Mouse (Mus musculus) gastrocnemius, postnatal 25 days (tissue): ENCODE data around the gene Prpf8. TPM values are rescaled to one million over a fixed set of nuclear protein-coding genes. Genes with fewer than 3 reads are reported as not detected.
A peak's percentile ranks its signal among the peaks of the same experiment; 100 is the strongest.
"Not testable (repeated sequence)": the region's sequence is repeated elsewhere in the genome, so short reads cannot be mapped to it uniquely, and the experiment has no call there.

ENCODE experiments used
- DNase-seq: peaks from one replicate; pipeline ENCODE4 v3.0.0; 2022
- total RNA-seq, 2 experiments: library from RNA; stranded (reverse); gene quantifications; 1 replicate in 1 of 2; 2 replicates in 1 of 2; pipeline ENCODE4 v1.2.3; 2021

Prpf8 gene
- total RNA-seq, 2 experiments from 2014 or later = 56.9 to 59.4 TPM

DNA sequence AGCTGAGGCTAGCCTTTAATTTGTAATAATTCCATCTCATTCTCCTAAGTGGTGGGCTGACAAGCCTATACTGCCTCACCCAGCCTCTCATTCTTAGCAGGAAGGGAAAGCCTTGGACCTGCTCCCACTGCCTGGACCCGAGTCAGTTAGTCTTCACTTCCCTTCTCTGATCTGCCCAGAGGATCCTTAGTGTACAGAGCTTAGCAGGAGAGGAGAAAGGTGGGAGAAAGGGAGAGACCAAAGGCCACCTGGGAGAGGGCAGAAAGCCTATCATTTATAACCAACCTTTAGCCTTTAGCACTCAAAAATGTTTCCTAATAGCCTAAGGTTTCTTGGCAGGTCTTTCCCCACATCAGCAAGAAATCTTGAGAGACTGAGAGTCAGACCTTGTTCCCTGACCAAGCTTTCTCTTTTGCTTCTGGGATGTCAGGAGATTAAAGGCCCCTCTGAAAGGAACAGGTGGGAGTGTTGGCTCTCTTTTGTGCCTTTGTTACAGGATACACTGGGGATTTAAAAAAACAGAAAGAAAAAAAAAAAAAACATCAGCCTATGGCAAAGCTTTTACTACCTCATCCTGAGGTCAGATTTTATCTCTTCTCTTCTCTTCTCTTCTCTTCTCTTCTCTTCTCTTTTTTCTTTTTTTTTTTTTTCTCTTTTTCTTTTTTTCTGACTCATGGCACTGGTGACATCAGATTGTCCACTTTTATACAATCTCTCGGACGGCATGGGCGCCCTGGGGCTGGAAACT is 47.8 kb downstream of the Prpf8 start:
- no peak for DNase-seq

DNA sequence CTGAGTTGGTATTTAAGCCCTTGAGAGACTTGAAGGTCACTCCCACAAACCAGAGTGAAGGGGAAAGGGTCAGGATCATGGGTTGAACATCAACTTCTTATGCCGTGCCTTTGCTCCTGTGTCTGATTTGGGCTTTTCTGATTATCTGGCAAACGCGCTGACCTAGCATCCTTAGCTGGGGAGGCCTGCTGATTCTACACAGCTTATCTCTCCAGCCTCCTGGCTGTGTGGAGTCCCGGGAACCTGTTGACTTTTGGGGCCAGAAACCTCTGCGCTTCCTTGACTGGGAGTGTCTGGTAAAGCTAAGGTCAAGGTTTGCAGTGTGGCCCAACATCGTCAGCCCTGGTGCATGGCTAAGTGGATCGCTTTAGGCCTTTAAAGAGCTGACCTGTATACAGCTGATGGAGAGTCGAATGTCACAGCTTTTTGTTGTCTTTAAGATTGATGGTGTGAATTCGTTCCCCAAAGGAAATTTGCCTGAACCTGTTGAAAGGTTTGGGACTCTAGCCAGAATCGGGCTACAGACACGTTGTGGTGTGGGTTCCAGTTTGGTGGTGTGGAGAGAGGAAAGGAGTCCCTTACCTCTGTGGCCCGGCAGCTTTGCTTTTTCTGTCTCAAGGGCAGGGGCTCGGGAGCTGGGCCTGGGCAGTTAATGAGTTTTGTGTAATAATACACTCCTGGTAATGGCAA is 48.6 kb downstream of the Prpf8 start:
- no peak for DNase-seq

DNA sequence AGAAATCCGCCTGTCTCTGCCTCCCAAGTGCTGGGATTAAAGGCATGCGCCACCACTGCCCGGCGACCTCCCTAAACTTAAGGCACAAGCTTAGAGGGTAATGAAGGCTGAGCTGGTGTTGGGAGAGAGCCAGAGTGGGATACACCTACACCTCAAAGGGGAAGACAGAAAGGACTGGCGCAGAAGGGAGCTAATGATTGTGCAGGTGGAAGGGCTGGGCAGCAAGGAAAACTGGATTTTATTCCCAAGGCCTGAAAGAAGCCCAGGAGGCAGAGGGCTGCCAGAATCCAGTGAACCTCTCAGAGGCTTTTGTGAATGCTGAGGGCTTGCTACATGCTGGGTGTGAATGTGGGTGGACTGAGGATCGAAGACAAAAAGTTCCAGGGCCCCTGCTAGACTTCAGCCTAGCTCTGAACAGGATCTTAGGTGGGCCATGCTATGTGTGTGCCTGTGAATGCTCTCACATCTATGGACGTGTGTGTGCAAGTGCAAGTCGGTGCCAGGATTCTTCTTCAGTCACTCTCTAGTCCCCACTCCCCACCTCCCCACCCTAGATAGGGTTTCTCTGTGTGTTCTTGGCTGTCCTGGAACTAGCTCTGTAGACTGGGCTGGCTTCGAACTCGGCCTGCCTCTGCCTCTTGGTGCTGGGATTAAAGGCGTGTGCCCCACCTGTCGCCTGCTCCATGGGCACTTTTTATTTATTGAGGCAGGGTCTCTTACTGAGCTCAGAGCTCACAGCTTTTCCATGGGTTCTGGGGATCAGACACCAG is 49.8 kb downstream of the Prpf8 start:
- no peak for DNase-seq

DNA sequence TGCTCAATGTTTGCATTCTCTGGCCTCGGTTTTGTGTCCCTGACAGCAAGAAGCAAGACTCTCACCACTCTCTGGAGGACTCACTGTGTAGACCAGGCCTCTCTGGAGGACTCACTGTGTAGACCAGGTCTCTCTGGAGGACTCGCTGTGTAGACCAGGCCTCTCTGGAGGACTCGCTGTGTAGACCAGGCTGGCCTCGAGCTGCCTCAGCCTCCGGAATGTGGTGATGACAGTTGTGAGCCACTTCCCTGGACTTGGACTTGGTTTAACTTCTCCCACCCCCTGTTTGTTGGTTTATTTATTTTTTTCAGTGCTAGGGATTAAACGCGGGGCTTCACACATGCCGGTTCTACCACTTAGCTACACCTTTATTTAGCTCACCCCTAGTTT is 50.4 kb downstream of the Prpf8 start:
- DNase-seq = no peak

DNA sequence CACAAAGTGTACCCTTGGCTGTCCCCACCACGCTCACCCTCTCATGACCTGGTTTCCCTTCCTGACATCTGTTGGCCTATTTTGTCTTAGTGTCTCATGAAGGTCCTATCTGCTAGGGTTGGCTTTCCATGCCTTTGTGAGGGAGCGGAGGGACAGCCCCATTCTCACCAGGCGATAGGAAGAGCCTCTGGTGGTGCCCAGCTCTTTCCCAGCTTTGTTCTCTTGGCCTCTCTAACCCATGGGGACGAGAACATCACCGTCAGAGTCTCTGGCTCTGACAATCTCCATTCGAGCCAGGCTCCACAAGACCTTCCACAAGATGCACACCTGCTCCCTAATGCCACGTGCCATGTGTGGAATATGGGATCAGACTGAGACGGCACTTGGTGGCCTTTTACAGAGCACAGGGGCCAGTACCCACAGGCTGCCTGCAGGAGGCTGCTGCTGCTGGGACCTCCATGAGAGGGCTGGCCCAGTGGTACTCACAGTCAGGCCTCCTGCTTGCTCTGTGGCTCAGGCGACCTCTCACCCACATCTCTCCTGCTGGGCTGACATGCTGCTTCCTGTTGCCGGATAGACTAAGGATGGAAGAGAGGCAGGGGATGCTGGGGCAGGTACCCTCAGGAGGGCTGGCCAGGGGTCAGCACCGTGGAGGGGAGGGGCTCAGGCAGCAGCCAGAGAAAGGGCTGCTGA is 51.0 kb downstream of the Prpf8 start:
- no peak for DNase-seq

DNA sequence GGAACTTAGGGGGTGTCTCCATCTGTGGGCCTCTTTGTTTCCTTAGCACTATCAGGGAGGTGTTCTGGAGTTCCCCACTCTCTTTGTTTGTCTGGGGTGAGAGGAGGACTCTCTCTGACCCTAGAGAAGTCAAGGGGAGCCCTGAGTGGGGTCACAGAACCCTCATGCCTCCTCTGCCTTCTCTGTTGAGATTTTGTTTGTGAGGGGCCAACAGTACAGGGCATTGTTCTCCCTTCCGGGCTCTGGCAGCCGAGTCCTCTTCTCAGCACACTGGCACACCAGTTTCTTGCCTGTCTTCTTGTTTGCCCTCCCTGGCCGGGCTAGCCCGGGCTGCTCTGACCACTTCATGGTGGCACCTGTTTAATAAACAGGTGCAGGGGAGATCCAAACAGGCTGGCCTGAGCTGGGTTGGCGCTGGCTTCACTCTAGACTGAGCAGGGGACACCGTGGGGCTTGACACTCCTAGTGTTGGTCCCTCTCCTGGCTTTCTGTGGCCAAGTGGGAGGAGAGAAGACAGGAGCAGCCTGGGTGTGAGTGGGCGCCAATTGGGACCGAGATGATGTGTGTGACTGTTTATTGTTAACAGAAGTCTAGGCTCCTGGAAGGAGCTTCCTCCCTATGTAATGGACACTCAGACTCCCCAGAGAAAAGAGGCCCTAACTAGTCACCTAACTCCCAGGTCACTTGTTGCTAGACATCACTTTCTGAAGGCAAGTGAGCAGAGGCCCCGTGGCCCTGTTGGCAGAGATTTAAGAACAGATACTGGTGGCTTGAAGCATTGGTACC is 51.8 kb downstream of the Prpf8 start:
- no peak for DNase-seq

DNA sequence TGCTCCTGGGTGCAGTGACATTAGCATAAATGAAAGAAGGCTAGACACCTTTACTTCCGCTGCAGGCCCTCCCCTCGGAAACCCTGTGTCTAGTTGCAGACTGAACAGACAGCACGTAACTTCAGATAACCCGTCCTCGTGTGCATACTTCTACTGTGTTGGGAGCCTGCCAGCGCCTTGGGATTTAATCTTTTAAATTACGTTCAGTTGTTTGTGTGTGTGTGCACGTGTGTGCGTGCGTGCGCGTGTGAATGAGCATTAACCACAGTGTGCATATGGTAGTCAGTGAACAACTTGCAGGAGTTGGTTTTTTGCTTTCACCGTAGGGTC is 52.3 kb downstream of the Prpf8 start:
- DNase-seq = no peak

DNA sequence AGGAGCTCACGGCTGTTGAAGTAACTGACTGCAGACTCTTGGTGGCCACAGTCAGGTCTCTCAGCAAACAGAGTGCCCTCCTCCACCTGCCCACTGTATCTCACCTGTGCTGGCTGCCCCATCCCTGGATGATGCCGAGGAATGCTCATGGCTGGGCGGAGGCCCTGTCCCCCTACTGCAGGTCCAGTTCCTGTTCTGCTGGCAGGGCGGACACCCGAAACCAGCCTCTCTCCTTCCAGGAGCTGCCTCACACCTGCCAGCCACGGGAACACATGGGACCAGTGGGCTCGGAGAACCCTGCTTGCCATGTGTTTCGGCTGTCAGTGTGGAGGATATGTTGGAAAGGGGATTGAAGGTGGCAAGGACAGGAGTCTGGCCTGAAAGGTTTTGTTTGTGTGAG is 53.6 kb downstream of the Prpf8 start:
- no peak for DNase-seq

DNA sequence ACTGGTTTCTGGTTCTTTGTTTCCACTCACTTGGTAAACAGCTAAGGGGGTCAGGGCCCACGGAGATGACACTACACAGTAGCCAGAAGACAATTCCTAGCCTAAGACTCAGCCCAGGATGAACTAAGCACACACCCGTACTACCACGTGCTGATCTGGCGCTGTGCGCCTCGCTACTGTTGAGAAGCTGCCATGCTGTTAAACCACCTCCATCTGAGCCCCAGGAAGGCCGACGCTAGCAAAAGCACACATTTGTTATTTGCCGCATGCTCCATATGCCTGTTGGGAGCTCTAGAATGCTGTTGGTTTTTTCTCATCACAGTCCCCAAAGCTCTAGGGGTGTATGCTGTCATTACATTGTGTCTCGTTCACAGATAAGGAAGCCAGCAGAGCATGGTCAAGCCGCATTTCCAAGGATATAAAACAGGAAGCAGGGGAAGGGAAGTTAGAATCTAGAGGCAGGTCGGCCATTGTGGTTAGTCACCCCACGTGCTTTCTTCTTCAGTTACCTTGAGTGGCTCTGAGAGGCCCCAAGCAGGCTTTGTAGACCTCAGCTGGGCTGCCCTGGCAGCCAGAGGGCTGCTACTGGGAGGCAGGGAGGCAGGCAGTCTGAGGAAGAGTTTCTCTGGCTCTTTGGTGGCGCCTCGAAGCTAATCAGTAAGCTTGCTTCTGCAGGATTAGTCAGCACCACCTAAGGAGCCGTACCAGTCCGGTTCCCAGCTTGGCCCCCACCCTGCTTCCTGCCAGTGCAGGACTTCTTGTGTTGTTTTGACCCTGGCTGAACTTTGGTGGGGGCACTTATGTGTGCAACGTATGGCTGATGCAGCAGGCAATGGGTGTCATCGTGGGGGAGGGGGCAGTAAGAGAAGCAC is 54.3 kb downstream of the Prpf8 start:
- DNase-seq = no peak

DNA sequence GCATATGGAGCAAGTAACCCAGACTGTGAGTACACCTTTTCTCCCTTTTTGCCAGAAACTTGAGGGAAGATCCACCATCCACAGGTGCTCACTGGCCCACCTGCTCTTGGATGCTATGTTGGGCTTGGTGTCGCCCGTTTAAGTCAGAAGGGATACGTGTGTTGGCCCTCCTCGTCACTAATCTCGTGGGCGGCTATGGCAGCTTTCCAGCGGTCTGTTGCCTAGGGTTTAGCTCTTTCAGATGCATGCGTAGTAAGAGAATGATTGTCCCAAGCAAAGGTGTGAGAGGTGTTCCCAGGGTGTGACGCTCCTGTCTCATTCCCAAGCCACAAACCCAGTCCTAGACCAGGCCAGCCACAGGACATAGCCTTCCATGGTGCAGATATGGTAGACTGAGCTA is 58.1 kb downstream of the Prpf8 start:
- no peak for DNase-seq

DNA sequence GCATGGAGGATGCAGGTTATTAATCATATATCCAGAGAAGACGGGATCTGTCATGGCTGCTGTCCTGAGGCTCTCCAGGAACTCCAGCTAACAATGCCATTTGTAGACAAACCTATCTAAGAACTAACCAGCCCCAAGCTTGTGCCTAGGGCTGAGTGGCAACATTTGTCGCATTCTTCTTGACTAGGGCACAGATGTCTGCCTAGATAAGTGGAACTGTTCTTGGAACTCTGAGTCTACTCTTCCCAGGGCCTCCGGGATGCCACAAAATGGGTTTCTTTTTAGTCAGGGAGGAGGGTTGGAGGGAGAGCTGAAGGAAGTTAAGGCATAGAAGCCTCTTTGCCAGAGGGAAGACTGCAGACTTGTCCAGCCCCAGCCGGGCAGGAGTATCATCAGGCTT is 59.4 kb downstream of the Prpf8 start:
- DNase-seq = no peak

DNA sequence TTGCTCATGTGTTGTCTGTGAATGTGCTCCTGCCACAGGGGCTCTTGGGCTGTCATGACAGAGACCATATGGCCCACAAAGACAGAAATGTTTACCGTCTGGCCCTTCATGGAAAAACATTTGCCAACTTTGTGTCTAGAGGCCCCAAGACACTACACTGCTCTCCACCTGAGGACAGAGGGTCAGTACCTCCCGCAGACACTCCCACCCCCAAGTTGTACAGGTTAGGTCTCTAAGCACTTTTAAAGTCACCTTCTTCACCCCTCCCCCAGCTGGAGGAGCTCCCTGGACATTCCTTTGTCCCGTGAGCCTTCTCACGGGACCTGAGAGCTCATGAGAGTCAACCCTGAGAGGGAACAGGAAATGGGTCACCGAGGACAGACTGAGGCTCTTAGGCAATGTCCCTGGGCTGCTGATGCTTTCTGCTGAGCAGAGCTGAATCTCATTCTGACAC is 63.1 kb downstream of the Prpf8 start:
- no peak for DNase-seq

DNA sequence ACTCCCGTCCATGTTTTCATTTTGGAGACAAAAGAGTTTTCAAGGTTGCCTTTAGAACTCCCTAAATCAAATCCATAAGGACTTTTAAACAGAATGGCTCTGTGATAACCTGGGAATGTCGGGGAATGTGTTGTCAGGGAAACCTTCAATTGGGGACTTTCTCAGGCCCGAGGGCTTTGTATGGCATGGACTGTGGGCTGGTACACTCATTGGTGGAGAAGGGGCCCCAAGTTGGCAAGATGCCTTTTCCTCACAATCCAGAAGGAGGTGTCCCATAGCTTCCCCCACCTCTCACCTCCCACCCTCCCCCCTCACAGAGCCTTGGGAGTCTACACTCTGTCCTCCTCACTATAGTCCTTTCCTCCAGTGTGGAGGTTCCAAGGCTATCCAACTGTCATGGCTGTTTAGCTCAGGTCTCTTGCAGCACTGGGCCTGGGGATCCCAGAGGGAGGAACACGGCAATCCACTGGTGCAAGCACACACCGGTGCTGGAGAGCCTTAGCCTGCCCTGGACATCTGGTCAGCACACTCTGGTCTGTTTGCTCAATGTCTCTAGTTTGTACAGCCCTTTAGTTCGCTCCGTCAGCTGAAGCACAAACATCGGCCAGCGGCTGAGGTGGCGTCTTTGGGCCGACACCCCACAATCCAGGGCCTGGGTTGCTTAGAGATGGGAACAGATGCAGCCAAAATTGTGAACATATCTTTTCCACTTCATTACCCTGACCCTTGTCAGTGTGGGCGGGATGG is 63.8 kb downstream of the Prpf8 start:
- DNase-seq = peak; percentile 72

DNA sequence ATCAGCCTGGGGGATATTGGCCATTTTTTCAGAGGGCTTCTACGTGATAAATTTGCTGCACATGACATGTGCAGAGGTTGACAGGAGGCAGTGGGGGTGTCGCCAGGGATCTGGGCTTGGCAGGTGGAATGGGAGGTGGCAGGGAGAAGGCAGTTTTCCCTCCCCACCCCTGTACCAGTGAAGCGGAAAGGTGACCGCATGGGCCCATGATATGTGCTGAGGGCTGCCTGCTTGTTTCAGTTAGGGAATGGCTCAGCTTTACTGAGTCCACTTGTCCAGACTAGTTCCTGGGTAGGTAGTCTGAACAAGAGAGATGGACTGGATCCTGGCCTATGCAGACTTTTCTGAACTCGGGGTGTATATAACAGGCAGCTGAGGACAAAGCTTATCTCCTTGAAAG is 64.7 kb downstream of the Prpf8 start:
- DNase-seq = no peak

DNA sequence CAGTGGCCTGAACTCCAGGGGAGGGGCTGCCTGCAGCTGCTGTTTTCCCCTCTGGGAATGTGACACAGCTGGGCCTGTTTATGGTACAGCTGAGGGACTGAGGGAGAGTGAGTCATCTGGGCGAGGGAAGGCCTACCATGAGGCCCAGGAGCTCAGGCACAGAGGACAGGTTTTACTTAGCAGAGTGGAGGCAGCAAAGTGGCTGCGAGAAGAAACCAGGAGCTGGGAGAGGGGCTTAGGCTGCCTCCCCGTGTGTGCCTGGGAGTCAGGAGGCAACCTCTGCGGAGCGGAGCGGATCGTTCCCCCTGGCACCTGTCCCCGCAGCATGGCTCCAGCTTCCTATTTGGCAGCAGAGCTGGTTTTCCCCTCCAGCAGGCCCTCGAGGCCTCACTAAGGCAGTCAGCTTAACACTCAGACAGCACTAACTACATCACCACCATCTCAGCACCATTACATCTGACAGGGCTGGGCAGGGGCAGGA is 65.4 kb downstream of the Prpf8 start:
- peak; percentile 74 for DNase-seq

DNA sequence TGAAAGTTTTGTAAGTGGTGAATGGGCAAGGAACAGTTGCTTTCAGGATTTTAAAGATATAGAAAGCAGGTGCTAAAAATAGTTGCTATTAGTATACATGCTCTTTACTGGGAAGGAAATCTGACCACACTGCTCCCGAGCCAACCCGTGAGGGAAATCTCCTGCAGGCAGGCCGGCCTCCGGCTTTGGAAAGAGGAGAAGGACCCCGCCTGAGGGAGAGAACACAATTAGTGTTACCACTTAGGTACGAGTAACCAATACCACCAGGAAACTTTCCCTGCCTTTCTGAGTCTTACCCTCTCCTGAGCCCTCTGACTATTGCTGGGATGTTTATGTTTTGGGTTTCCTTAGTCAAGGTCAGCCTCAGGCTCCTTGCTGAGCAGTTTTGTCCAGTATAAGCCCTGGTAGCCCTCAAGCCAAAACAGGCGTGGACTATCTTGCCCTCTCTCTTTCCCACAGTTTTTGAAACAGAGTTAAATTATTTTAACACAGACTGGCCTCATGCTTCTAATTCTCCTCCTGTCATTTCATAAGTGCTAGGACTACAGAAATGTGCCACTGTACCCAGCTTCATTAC is 66.4 kb downstream of the Prpf8 start:
- no peak for DNase-seq

DNA sequence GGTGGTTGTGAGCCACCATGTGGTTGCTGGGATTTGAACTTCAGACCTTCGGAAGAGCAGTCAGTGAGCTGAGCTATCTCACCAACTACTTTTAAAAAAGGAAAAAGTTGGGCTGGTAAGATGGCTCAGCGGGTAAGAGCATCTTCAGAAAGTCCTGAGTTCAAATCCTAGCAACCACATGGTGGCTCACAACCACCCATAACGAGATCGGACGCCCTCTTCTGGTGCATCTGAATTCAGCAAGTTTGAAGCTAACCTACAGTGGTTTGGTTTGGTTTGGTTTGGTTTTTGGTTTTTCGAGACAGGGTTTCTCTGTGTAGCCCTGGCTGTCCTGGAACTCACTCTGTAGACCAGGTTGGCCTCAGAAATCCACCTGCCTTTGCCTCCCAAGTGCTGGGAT is 69.4 kb downstream of the Prpf8 start:
- not testable (repeated sequence) for DNase-seq

DNA sequence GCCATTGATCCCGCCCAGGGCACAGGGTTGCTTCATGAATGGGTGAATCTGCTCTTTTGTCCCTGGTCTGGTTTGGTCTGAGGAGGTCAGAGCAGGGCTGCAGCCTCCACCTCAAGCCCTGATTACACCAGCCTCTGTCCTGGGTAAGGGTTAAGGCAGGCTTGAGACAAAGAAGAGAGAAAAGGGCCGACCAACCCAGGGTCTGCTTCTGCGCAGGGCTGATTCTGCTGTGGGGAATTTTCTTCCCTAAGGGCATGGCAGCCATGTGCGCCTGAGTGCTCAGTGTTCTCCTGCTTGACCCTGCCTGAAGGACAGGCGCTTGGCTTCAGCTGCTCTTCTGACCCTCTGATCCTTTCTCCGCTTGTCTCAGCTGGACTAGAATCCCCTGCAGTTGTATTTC is 70.5 kb downstream of the Prpf8 start:
- no peak for DNase-seq

DNA sequence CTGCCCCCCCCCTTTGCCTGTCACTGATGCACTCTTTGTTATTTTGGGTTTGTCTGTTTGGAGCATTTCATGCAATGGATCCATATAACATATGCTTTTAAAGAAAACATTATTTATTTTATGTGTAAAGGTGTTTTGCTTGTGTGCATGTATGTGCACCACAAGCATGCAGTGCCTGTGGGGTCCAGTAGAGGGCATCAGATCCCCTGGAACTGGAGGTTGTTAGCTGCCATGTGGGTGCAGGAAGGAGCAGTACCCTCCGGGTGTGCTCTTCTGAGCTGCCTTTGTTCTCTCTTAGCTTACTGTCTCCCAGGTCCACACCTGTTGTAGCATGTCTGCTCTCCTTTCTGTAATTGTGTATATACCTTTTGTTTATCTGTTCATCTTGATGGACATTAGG is 71.5 kb downstream of the Prpf8 start:
- no peak for DNase-seq
